Mouse (Mus musculus) MEL (cell line): ENCODE results near the gene B3gnt6. TPM values are rescaled to one million over a fixed set of nuclear protein-coding genes. Genes with fewer than 3 reads are reported as not detected.

ENCODE experiments used
- DNase-seq: peaks from one replicate; pipeline ENCODE4 v3.0.0; 2011; ENCODE audit warnings: low read depth, low spot score
- H3K27ac ChIP-seq: 2 replicates; pipeline ENCODE4 v1.5.1; 2012; ENCODE audit warnings: low read depth, mild to moderate bottlenecking, control low read depth, low read length, moderate library complexity; ENCODE audit not compliant: control insufficient read depth
- H3K27me3 ChIP-seq, 2 experiments: fragments of 150-350 bp in 1 of 2; sonication (generic) in 1 of 2; 2 replicates each; pipeline ENCODE4 v1.6.1; 2012; ENCODE audit warnings: low read length in 2 of 2, mild to moderate bottlenecking in 2 of 2, improper control_type of control experiment in 1 of 2, moderate library complexity in 1 of 2; ENCODE audit not compliant: insufficient read depth in 2 of 2, control insufficient read depth in 1 of 2
- H3K36me3 ChIP-seq, 2 experiments: 2 replicates each; pipeline ENCODE4 v1.6.1; 2012 to 2014; ENCODE audit warnings: low read length in 2 of 2, improper control_type of control experiment in 1 of 2, inconsistent platforms in 1 of 2, mild to moderate bottlenecking in 1 of 2; ENCODE audit not compliant: insufficient read depth in 2 of 2, control insufficient read depth in 1 of 2
- H3K4me1 ChIP-seq, 2 experiments: fragments of 150-350 bp in 1 of 2; sonication (generic) in 1 of 2; 2 replicates each; pipeline ENCODE4 v1.6.1; 2012; ENCODE audit warnings: low read length in 2 of 2, improper control_type of control experiment in 1 of 2, mild to moderate bottlenecking in 1 of 2; ENCODE audit not compliant: insufficient read depth in 2 of 2, control insufficient read depth in 1 of 2
- H3K4me3 ChIP-seq, 2 experiments: fragments of 150-350 bp in 1 of 2; sonication (generic) in 1 of 2; 2 replicates each; pipeline ENCODE4 v1.5.1; 2012; ENCODE audit warnings: low read depth in 2 of 2, low read length in 2 of 2, mild to moderate bottlenecking in 2 of 2, moderate library complexity in 2 of 2, control low read depth in 1 of 2, improper control_type of control experiment in 1 of 2; ENCODE audit not compliant: control insufficient read depth in 1 of 2, insufficient read depth in 1 of 2
- H3K79me2 ChIP-seq: 2 replicates; pipeline ENCODE4 v1.6.1; 2012; ENCODE audit warnings: mild to moderate bottlenecking, low read length, moderate library complexity; ENCODE audit not compliant: control insufficient read depth, poor library complexity, insufficient read depth
- H3K9ac ChIP-seq: 2 replicates; pipeline ENCODE4 v1.6.1; 2012; ENCODE audit warnings: low read depth, mild to moderate bottlenecking, control low read depth, low read length, moderate library complexity; ENCODE audit not compliant: control insufficient read depth, poor library complexity, severe bottlenecking
- H3K9me3 ChIP-seq: fragments of 150-350 bp; sonication (generic); replicated peaks from 2 replicates; pipeline ENCODE4 v1.6.1; 2012; ENCODE audit warnings: mild to moderate bottlenecking, low read length, improper control_type of control experiment, moderate library complexity; ENCODE audit not compliant: insufficient read depth
- BHLHE40 ChIP-seq: IDR thresholded peaks from 2 replicates; pipeline ENCODE4 v1.6.1; 2012; ENCODE audit warnings: low read depth, mild to moderate bottlenecking, inconsistent platforms, low read length, improper control_type of control experiment, borderline replicate concordance
- CHD2 ChIP-seq: IDR thresholded peaks from 2 replicates; pipeline ENCODE4 v1.6.1; 2011; ENCODE audit warnings: low read length, improper control_type of control experiment
- E2F4 ChIP-seq: IDR thresholded peaks from 2 replicates; pipeline ENCODE4 v1.6.1; 2011; ENCODE audit warnings: low read depth, low read length, improper control_type of control experiment, borderline replicate concordance
- ELF1 ChIP-seq: IDR thresholded peaks from 2 replicates; pipeline ENCODE4 v1.6.1; 2014; ENCODE audit warnings: low read depth, mild to moderate bottlenecking, inconsistent platforms, low read length, improper control_type of control experiment, moderate library complexity
- GATA1 ChIP-seq: IDR thresholded peaks from 2 replicates; pipeline ENCODE4 v1.6.1; 2011; ENCODE audit warnings: low read depth, low read length, improper control_type of control experiment
- HCFC1 ChIP-seq: IDR thresholded peaks from 2 replicates; pipeline ENCODE4 v1.6.1; 2012; ENCODE audit warnings: low read depth, mild to moderate bottlenecking, inconsistent platforms, low read length, improper control_type of control experiment, moderate library complexity
- JUND ChIP-seq: IDR thresholded peaks from 2 replicates; pipeline ENCODE4 v1.6.1; 2011; ENCODE audit warnings: low read depth, mild to moderate bottlenecking, improper control_type of control experiment, low read length
- MAFK ChIP-seq: IDR thresholded peaks from 2 replicates; pipeline ENCODE4 v1.6.1; 2011; ENCODE audit warnings: low read depth, mild to moderate bottlenecking, low read length, improper control_type of control experiment, borderline replicate concordance
- MAZ ChIP-seq: IDR thresholded peaks from 2 replicates; pipeline ENCODE4 v1.6.1; 2012; ENCODE audit warnings: low read depth, mild to moderate bottlenecking, inconsistent platforms, low read length, improper control_type of control experiment
- NRF1 ChIP-seq: IDR thresholded peaks from 2 replicates; pipeline ENCODE4 v1.6.1; 2014; ENCODE audit warnings: low read depth, mild to moderate bottlenecking, inconsistent platforms, low read length, improper control_type of control experiment, moderate library complexity; ENCODE audit not compliant: poor library complexity, insufficient read depth, severe bottlenecking
- POLR2AphosphoS2 ChIP-seq: IDR thresholded peaks from 2 replicates; pipeline ENCODE4 v1.6.1; 2011; ENCODE audit warnings: low read length, improper control_type of control experiment
- RCOR1 ChIP-seq: IDR thresholded peaks from 2 replicates; pipeline ENCODE4 v1.6.1; 2012; ENCODE audit warnings: low read depth, mild to moderate bottlenecking, inconsistent platforms, low read length, improper control_type of control experiment
- SIN3A ChIP-seq: IDR thresholded peaks from 2 replicates; pipeline ENCODE4 v1.6.1; 2012; ENCODE audit warnings: low read length, improper control_type of control experiment, inconsistent platforms
- SMC3 ChIP-seq: IDR thresholded peaks from 2 replicates; pipeline ENCODE4 v1.6.1; 2011; ENCODE audit warnings: low read depth, low read length, improper control_type of control experiment
- TBP ChIP-seq: IDR thresholded peaks from 2 replicates; pipeline ENCODE4 v1.8.0; 2011; ENCODE audit warnings: low read depth, low read length, improper control_type of control experiment
- TCF12 ChIP-seq: IDR thresholded peaks from 2 replicates; pipeline ENCODE4 v1.6.1; 2014; ENCODE audit warnings: low read depth, mild to moderate bottlenecking, inconsistent platforms, low read length, improper control_type of control experiment, moderate library complexity
- USF1 ChIP-seq: IDR thresholded peaks from 2 replicates; pipeline ENCODE4 v1.6.1; 2014; ENCODE audit warnings: low read depth, mild to moderate bottlenecking, inconsistent platforms, low read length, improper control_type of control experiment, moderate library complexity
- ZC3H11A ChIP-seq: IDR thresholded peaks from 2 replicates; pipeline ENCODE4 v1.6.1; 2012; ENCODE audit warnings: low read depth, mild to moderate bottlenecking, inconsistent platforms, low read length, improper control_type of control experiment
- ZKSCAN1 ChIP-seq: IDR thresholded peaks from 2 replicates; pipeline ENCODE4 v1.6.1; 2012; ENCODE audit warnings: low read depth, mild to moderate bottlenecking, inconsistent platforms, low read length, improper control_type of control experiment, moderate library complexity
- ZMIZ1 ChIP-seq: IDR thresholded peaks from 2 replicates; pipeline ENCODE4 v1.6.1; 2012; ENCODE audit warnings: low read depth, mild to moderate bottlenecking, inconsistent platforms, low read length, improper control_type of control experiment, moderate library complexity
- ZNF384 ChIP-seq: IDR thresholded peaks from 2 replicates; pipeline ENCODE4 v1.6.1; 2012; ENCODE audit warnings: low read depth, mild to moderate bottlenecking, inconsistent platforms, low read length, improper control_type of control experiment
- polyA plus RNA-seq, 2 experiments: library from polyadenylated mRNA; stranded (reverse) in 1 of 2; unstranded in 1 of 2; fragments of >175 nt in 1 of 2; fragments of >200 nt in 1 of 2; gene quantifications; 2 replicates each; pipeline versions ENCODE4 v1.2.1 to v1.2.4; 2012; ENCODE audit warnings: low replicate concordance in 2 of 2, low read depth in 1 of 2; ENCODE audit not compliant: insufficient read length in 2 of 2, insufficient read depth in 1 of 2, missing spikeins in 1 of 2
- total RNA-seq: library from RNA; depleted of rRNA; stranded (reverse); fragments of 300-350 nt; gene quantifications from 2 replicates; pipeline ENCODE4 v1.2.3, GENCODE M21; 2012

Gene B3gnt6
- total and polyA plus RNA-seq, 3 experiments: 0.08 to 0.12 TPM; not detected in 1

- Histone ChIP-seq H3K27ac (no peak overlapping the region), H3K36me3 (no peaks in the 10 kb centered on the region), H3K9me3 (no peaks in the 10 kb centered on the region), H3K9ac (no peak overlapping the region), H3K79me2 (no peaks in the 10 kb centered on the region), H3K4me3 (no peak overlapping the region), H3K4me1 (no peaks in the 10 kb centered on the region), H3K27me3 (no peaks in the 10 kb centered on the region)
- no peak for DNase-seq
- TF ChIP-seq JUND (no peak), NRF1 (no peak), TCF12 (no peak), BHLHE40 (no peak), ZC3H11A (no peak), ZMIZ1 (no peak), POLR2AphosphoS2 (no peak), ZKSCAN1 (no peak), USF1 (no peak), GATA1 (no peak), E2F4 (no peak), MAFK (no peak), CHD2 (no peak), TBP (no peak), HCFC1 (no peak), RCOR1 (no peak), MAZ (no peak), SMC3 (no peak), SIN3A (no peak)
These were observed 53.3 kb downstream of the B3gnt6 start for GRCm38 (mm10) chr7:98145842-98146446.

GRCm38 (mm10) chr7:98145402-98145801 is 53.9 kb downstream of the B3gnt6 start, which contains the start of gene Omp:
TSS of gene Omp (minus strand) at chr7:98145502.
- no peak for TF ChIP-seq ELF1
- no peak for TF ChIP-seq TCF12
- TF ChIP-seq MAZ: no peak
- TF ChIP-seq ZNF384: no peak
- no peaks in the 10 kb centered on the region for H3K36me3 ChIP-seq
- no peaks in the 10 kb centered on the region for H3K79me2 ChIP-seq
- no peaks in the 10 kb centered on the region for H3K4me1 ChIP-seq
- no peaks in the 10 kb centered on the region for H3K9me3 ChIP-seq
- H3K4me3 ChIP-seq: no peak within 1 kb of the TSS
- H3K27ac ChIP-seq: no peak within 1 kb of the TSS
- DNase-seq: no peak
- H3K9ac ChIP-seq: no peak within 1 kb of the TSS
- no peaks in the 10 kb centered on the region for H3K27me3 ChIP-seq
